Mouse (Mus musculus): ENCODE data around the gene Scaf4.

DNA sequence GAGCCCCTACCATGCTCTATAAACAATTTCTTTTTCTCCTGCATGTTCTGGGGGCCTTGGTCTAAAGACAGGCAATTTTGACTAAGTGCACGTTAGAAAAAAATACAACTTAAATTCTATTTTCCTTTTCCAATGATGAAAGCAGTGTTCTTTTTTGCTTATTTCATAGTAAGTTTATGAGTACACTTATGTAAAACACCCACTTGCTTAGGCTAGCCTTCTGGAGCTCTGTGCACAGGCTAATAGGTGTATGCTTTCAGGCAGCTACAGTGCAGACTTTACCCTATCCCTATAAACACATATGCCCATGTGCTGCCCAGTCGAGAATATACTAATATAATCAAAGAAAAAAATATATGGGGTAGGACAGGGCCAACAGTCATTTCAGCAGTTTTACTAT is 31.8 kb downstream of the Scaf4 start:
- TF ChIP-seq CTCF (IDR thresholded peaks at IDR 0.05; ENCODE audit: control insufficient read depth, insufficient read depth, insufficient read length) (no peak), USF1 (IDR thresholded peaks at IDR 0.05; ENCODE audit: low read depth) (no peak), MAX (IDR thresholded peaks at IDR 0.05) (no peak), MYOD1 (IDR thresholded peaks at IDR 0.05; ENCODE audit: control insufficient read depth, insufficient read length, low read depth) (no peak), MYOG (IDR thresholded peaks at IDR 0.05; ENCODE audit: control insufficient read depth, extremely low read depth, insufficient read length) (no peak), CEBPB (IDR thresholded peaks at IDR 0.05; ENCODE audit: low read depth) (no peak), FOSL1 (IDR thresholded peaks at IDR 0.05; ENCODE audit: insufficient read depth, low read length, poor library complexity, severe bottlenecking) (no peak)
